8 mouse cellular contexts compared by ENCODE assay signal in genomic region chr10:34280591-34281175, GRCm38 (mm10). TPM values are rescaled to one million over a fixed set of nuclear protein-coding genes. Genes with fewer than 3 reads are reported as not detected.
DNase-seq lines count a peak whose midpoint lies in the region; ATAC-seq and TF ChIP-seq lines count a peak whose summit lies in the region.

No protein-coding gene starts in this region.

- H3K27ac ChIP-seq in thymus, adult 2 months (ENCODE audit: control insufficient read depth, insufficient read depth, low read length), result no peak overlapping the region
- H3K27ac ChIP-seq in kidney, adult 2 months (ENCODE audit: insufficient read depth, low read depth, low read length), result no peak overlapping the region
- no peak overlapping the region for H3K27ac ChIP-seq in liver, adult 2 months (replicated peaks; ENCODE audit: insufficient read depth, low read depth, low read length)

- no peak for ATAC-seq in monocyte, adult 5-6 weeks (replicated peaks; ENCODE audit: insufficient number of reproducible peaks, low FRiP score, low TSS enrichment, poor library complexity, severe bottlenecking)

- no peak for TF ChIP-seq CTCF in thymus, adult 2 months (IDR thresholded peaks at IDR 0.05; ENCODE audit: borderline replicate concordance, control insufficient read depth, extremely low read depth, insufficient read depth, low read length, poor library complexity)
- 0 out of 2 replicates have a peak, but pooled peaks have one; percentile 22 for TF ChIP-seq CTCF in kidney, adult 2 months (conservative IDR thresholded peaks at IDR 0.05; ENCODE audit: insufficient read depth, insufficient read length, low read depth, low read length)
- TF ChIP-seq CTCF in liver, adult 2 months (IDR thresholded peaks at IDR 0.05; ENCODE audit: low read depth, low read length), result peak; percentile 42

- peak overlapping the region; percentile 94 for H3K4me2 ChIP-seq in myocyte (ENCODE audit: low read depth)

- peak overlapping the region; percentile 36; the same call in 1 of the 2 replicates for H3K9ac ChIP-seq in liver, adult 2 months (ENCODE audit: low read depth, low read length)

- no peak for TF ChIP-seq POLR2A in thymus, adult 2 months (IDR thresholded peaks at IDR 0.05; ENCODE audit: control insufficient read depth, extremely low read depth, insufficient read depth, low read length, poor library complexity)
- TF ChIP-seq POLR2A in kidney, adult 2 months (IDR thresholded peaks at IDR 0.05; ENCODE audit: low read depth, low read length), result no peak
- TF ChIP-seq POLR2A in liver, adult 2 months (IDR thresholded peaks at IDR 0.05; ENCODE audit: extremely low read depth, insufficient read depth, low read length), result no peak
- TF ChIP-seq POLR2A in myocyte (IDR thresholded peaks at IDR 0.05; ENCODE audit: insufficient read length, low read depth), result no peak

- 13% methylated on average over 13 of the region's 13 CpGs for WGBS in thymus, adult 2 months
- 18% methylated on average over 13 of the region's 13 CpGs for WGBS in kidney, adult 2 months
- WGBS in liver, adult 2 months, result 26% methylated on average over 13 of the region's 13 CpGs

- H3K79me2 ChIP-seq in liver, adult 2 months (ENCODE audit: control insufficient read depth, insufficient read depth, low read length), result peaks cover 13% of the 10 kb centered on the region; the same call in 1 of the 2 replicates
- H3K79me2 ChIP-seq in myocyte (ENCODE audit: control insufficient read depth, insufficient read depth), result peaks cover 29% of the 10 kb centered on the region

- peaks cover 6% of the 10 kb centered on the region for H3K4me1 ChIP-seq in thymus, adult 2 months (replicated peaks; ENCODE audit: control insufficient read depth, insufficient read depth, low read length)
- peaks cover 10% of the 10 kb centered on the region; the same call in 1 of the 2 replicates for H3K4me1 ChIP-seq in kidney, adult 2 months (ENCODE audit: control insufficient read depth, insufficient read depth, low read length)
- H3K4me1 ChIP-seq in liver, adult 2 months (ENCODE audit: control insufficient read depth, insufficient read depth, low read length), result peaks cover 12% of the 10 kb centered on the region

- no peaks in the 10 kb centered on the region for H3K27me3 ChIP-seq in thymus, adult 2 months (ENCODE audit: control insufficient read depth, insufficient read depth, low read length)
- no peaks in the 10 kb centered on the region for H3K27me3 ChIP-seq in kidney, adult 2 months (replicated peaks; ENCODE audit: control insufficient read depth, insufficient read depth, low read length)
- no peaks in the 10 kb centered on the region for H3K27me3 ChIP-seq in liver, adult 2 months (ENCODE audit: control insufficient read depth, insufficient read depth, low read length)
- peaks cover 4% of the 10 kb centered on the region for H3K27me3 ChIP-seq in myocyte (ENCODE audit: control insufficient read depth, insufficient read depth, insufficient read length)

- DNase-seq in thymus, adult 2 months, result peak; percentile 40
- no peak for DNase-seq in thymus, adult 18-20 months
- DNase-seq in cerebellum, adult 9-11 months, result peak; percentile 62
- peak; percentile 49 to 72 for DNase-seq in heart, adult 18-20 months
- DNase-seq in kidney, adult 2 months, result peak; percentile 76
- peak; percentile 67 for DNase-seq in liver, adult 2 months (ENCODE audit: extremely low read depth, low read depth, low spot score)

- no peak overlapping the region for H3ac ChIP-seq in myocyte (ENCODE audit: control insufficient read depth, insufficient read length)

- H3K36me3 ChIP-seq in thymus, adult 2 months (ENCODE audit: control insufficient read depth, insufficient read depth, low read length), result no peaks in the 10 kb centered on the region
- H3K36me3 ChIP-seq in kidney, adult 2 months (ENCODE audit: control insufficient read depth, insufficient read depth, low read length), result no peaks in the 10 kb centered on the region
- H3K36me3 ChIP-seq in liver, adult 2 months (ENCODE audit: control insufficient read depth, insufficient read depth, low read length), result 0 out of 2 replicates have a peak, but pooled peaks cover 4% of the 10 kb centered on the region
- no peaks in the 10 kb centered on the region for H3K36me3 ChIP-seq in myocyte (ENCODE audit: control insufficient read depth, insufficient read depth)

- no peak overlapping the region for H3K4me3 ChIP-seq in thymus, adult 2 months (ENCODE audit: control insufficient read depth, insufficient read depth, low read length)
- H3K4me3 ChIP-seq in kidney, adult 2 months (ENCODE audit: insufficient read depth, low read depth, low read length), result no peak overlapping the region; the same call in 1 of the 2 replicates
- peak overlapping the region; percentile 52; the same call in 1 of the 2 replicates for H3K4me3 ChIP-seq in liver, adult 2 months (ENCODE audit: insufficient read depth, low read depth, low read length)
- peak overlapping the region; percentile 78 for H3K4me3 ChIP-seq in myocyte

TF ChIP-seq in myocyte, 11 proteins besides CTCF, POLR2A, EP300 and RAD21:
- no peak for TF ChIP-seq POLR2AphosphoS2 (IDR thresholded peaks at IDR 0.05; ENCODE audit: insufficient read length, low read depth)
- TF ChIP-seq USF1 (IDR thresholded peaks at IDR 0.05; ENCODE audit: low read depth), result no peak
- no peak for TF ChIP-seq TCF12 (IDR thresholded peaks at IDR 0.05; ENCODE audit: insufficient read depth, poor library complexity, severe bottlenecking)
- no peak for TF ChIP-seq SRF (IDR thresholded peaks at IDR 0.05; ENCODE audit: control insufficient read depth, insufficient read length, low read depth)
- no peak for TF ChIP-seq REST (IDR thresholded peaks at IDR 0.05; ENCODE audit: insufficient read depth, insufficient read length)
- no peak for TF ChIP-seq MYOG (IDR thresholded peaks at IDR 0.05; ENCODE audit: control insufficient read depth in 1 of 3, insufficient read depth in 1 of 3, insufficient read length in 2 of 3, low read depth in 2 of 3)

RNA-seq across cellular contexts. Expression of gene Tspyl1, which starts 1.3 kb away (rescaled TPM):
- polyA plus RNA-seq in thymus, adult 2 months (2012; rRNA removed), result 42.0 and 42.2 TPM in 2 replicates
- 10 to 100 TPM; 62.1 to 64.1 TPM for total RNA-seq in heart, adult 18-20 months (2021)
- polyA plus RNA-seq in kidney, adult 2 months (2012; rRNA removed), result 26.0 and 28.3 TPM in 2 replicates
- total RNA-seq in liver, adult 2 months (2014; rRNA removed), result 12.9 and 14.5 TPM in 2 replicates
- 13.1 and 13.6 TPM in 2 replicates for polyA plus RNA-seq in liver, adult 2 months (2012; rRNA removed)
- 26.4 TPM for polyA plus RNA-seq in myocyte (2012; fragmentation: generic; extraction: Trizol)
- total RNA-seq in monocyte, adult 5-6 weeks (2017), result 84.6 to 91.2 TPM (median 86.2 TPM) in 3 replicates

RNA-seq across cellular contexts. Expression of gene Tspyl4, which starts 16.6 kb away (rescaled TPM):
- 24.4 and 29.5 TPM in 2 replicates for polyA plus RNA-seq in thymus, adult 2 months (2012; rRNA removed)
- 10 to 100 TPM; 11.0 to 11.1 TPM for total RNA-seq in heart, adult 18-20 months (2021)
- 7.6 and 8.2 TPM in 2 replicates for polyA plus RNA-seq in kidney, adult 2 months (2012; rRNA removed)
- total RNA-seq in liver, adult 2 months (2014; rRNA removed), result 2.8 and 3.2 TPM in 2 replicates
- polyA plus RNA-seq in liver, adult 2 months (2012; rRNA removed), result 1.7 and 4.6 TPM in 2 replicates
- 6.0 TPM for polyA plus RNA-seq in myocyte (2012; fragmentation: generic; extraction: Trizol)
- total RNA-seq in monocyte, adult 5-6 weeks (2017), result 6.7 to 13.1 TPM (median 8.1 TPM) in 3 replicates

Comparison
In these comparisons a context has a peak if more than half of its experiments do, and no peak if none do; other contexts are left out.
1. DNase-seq: peak in thymus, adult 2 months (single experiment), cerebellum, adult 9-11 months (single experiment), heart, adult 18-20 months (2 of 2), kidney, adult 2 months (single experiment) and liver, adult 2 months (single experiment); none in thymus, adult 18-20 months (0 of 2).
2. H3K4me3 ChIP-seq: peak in liver, adult 2 months (single experiment) and myocyte (single experiment); none in thymus, adult 2 months (single experiment) and kidney, adult 2 months (single experiment).